Mouse (Mus musculus): ENCODE results near the gene Gm26965. TPM values are rescaled to one million over a fixed set of nuclear protein-coding genes. Genes with fewer than 3 reads are reported as not detected.
A peak's percentile ranks its signal among the peaks of the same experiment; 100 is the strongest.

The Gm26965 gene
- not detected in 2 replicates for polyA plus RNA-seq (2015; fragmentation: Nextera tagmentation; extraction: Ambion mirVana)

DNA sequence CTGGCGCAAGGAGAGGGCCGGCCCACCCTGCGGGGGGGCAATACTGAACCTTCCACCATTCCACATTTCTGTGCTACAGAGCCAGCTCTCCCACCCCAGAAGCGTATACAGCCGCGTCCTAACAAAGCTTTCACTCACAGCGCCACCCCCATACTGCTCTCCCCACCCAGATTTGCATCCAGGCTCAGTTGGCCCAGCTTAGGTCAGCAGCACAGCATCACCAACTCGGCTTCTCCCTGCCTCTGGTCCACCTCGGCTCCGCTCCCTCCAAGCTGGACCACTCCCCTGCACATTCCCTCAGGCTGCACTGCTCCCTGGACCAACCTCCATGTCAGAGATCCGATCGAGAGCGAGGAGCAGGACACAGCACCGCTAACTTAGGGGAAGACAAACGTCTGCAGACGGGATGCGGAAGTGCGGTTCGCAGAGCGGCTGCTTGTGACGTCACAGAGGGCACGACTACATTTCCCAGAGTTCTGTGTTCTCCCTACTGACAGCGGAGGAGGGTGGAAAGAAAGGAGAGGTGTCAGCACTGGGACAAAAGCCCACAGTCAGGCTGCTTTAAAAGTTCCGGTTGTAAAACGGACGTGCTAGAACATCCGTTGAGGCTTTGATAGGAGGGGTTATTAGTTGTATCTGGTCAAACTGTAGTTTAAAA lies at the start of gene Gm26965, which contains the start of gene Zfp87:
TSS of gene Gm26965 (minus strand) at position 399 of the 658 bp plus-strand sequence.
TSS of gene Zfp87 (minus strand) at position 425 of the 658 bp plus-strand sequence.
- Histone ChIP-seq H3K4me1 (replicated peaks) (peaks cover 25% of the 10 kb centered on the region), H3K27ac (peak within 1 kb of the TSS; percentile 72), H3K36me3 (peaks cover 2% of the 10 kb centered on the region), H3K4me2 (peak within 1 kb of the TSS; percentile 89), H3K9ac (peak within 1 kb of the TSS; percentile 76), H3K27me3 (no peaks in the 10 kb centered on the region), H3K4me3 (replicated peaks) (peak within 1 kb of the TSS; percentile 74), H3K9me3 (replicated peaks) (no peaks in the 10 kb centered on the region)
- ATAC-seq (ENCODE audit: low read depth) (peak; percentile 99), DNase-seq (peak; percentile 86)
- under 1% methylated on average over 27 of the region's 27 CpGs for WGBS (ENCODE audit: insufficient replicate concordance)

DNA sequence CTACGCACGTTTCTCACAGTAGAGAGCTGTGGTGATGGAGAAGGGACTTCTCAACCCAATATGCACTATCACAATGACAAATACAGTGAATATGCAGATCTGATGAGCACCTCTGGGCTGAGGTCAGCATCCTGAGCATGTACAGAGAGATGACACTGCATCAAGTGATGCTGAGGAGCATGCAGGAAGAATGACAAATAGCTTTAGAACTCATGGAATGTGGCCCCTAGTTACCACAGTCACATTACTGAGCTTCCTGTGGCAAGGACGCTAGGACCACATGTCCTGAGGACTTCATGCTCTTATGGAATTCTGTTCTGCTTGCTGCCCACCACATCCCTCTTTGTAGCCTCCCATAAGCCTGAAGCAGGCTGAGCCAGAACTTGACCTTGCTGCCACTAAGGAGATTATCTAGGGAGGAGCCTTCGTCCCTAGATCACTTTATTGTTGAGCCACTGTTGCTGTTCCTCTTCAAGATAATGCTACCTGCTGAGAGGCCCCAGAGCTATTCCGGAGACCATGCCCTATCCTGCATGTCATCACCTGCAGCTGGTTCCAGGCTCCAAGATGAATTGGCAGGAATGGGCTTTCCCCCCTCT lies 46.7 kb upstream of the Gm26965 start:
- ATAC-seq (ENCODE audit: low read depth), result no peak
- Histone ChIP-seq H3K4me3 (replicated peaks) (no peak overlapping the region), H3K9ac (no peak overlapping the region), H3K4me2 (no peak overlapping the region), H3K27me3 (no peaks in the 10 kb centered on the region), H3K4me1 (replicated peaks) (no peaks in the 10 kb centered on the region), H3K9me3 (replicated peaks) (no peaks in the 10 kb centered on the region), H3K27ac (no peak overlapping the region), H3K36me3 (no peaks in the 10 kb centered on the region)
- WGBS (ENCODE audit: insufficient replicate concordance), result 56% methylated on average over 5 of the region's 5 CpGs
- no peak for DNase-seq

DNA sequence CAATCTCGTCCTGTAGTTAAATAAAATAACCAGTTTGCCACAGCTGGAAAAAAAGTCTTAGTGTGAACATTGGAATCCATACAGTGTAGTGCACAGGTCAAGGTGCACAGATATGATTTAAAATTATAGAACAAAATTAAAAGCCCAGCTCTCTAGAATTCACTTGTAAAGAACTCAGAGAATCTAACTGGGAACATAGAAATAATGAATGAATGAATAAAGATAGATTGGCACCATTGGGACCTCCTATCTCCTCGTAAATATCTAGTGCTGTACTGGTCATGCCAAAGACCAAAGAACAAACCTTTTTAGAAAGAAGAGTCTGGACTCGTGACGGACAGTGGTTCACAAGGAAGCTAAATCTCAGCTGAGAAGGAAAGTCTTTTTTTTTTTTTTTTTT lies 27.8 kb upstream of the Gm26965 start, which contains the start of gene Zfp748:
TSS of gene Zfp748 (minus strand) at position 101 of the 400 bp plus-strand sequence.
- Histone ChIP-seq H3K27me3 (0 out of 2 replicates have a peak, but pooled peaks cover 3% of the 10 kb centered on the region), H3K4me2 (peak within 1 kb of the TSS; percentile 78), H3K9me3 (replicated peaks) (no peaks in the 10 kb centered on the region), H3K27ac (peak within 1 kb of the TSS; percentile 85), H3K4me3 (replicated peaks) (peak within 1 kb of the TSS; percentile 82), H3K4me1 (replicated peaks) (peaks cover 22% of the 10 kb centered on the region), H3K36me3 (no peaks in the 10 kb centered on the region), H3K9ac (peak within 1 kb of the TSS; percentile 86)
- ATAC-seq (ENCODE audit: low read depth) (no peak), DNase-seq (no peak)
- WGBS (ENCODE audit: insufficient replicate concordance), result 65% methylated on average over 4 of the region's 4 CpGs

DNA sequence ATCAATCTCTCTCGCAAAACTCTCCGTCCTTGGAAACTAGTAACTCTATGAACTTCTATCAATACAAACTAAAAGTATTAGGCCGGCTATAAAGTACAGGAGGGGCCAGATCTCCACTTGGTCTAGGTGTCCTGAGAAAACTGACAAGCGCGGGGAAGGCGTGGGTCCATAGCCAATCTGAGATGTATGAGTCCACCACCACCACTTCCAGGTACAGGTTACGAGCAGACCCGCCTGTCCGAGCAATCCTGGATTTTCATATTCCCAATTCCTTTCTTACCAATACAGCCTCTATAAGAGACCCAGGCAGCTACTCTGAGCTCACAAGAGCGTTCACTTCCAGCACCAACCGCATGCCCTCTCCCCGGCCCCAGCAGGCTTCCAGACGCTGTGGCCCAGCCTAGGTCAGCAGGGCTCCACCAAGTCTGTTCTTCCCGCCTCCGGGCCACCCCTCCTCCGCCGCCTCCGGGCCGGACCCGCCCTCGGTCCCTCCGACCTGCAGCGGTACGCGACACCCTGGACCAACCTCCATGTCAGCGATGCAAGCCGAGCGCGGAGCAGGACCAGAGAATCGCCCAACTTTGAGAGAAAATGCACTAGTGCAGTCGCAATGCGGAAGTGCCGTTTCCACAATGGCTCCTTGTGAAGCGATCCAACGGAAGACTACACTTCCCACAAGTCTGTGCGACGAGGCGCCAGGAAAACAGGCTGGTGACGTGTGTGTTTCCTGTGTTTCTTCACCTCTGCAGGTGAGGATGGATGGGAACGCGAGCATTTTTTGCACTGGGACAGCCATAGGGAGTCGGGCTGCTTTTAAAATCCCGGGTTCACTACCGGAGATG lies 26.8 kb upstream of the Gm26965 start:
- peaks cover 22% of the 10 kb centered on the region for H3K4me1 ChIP-seq (replicated peaks)
- peak overlapping the region; percentile 82 for H3K4me3 ChIP-seq (replicated peaks)
- peak overlapping the region; percentile 78 for H3K4me2 ChIP-seq
- DNase-seq, result peak; percentile 72
- ATAC-seq (ENCODE audit: low read depth), result peak; percentile 97
- no peaks in the 10 kb centered on the region for H3K36me3 ChIP-seq
- peak overlapping the region; percentile 86 for H3K9ac ChIP-seq
- 0 out of 2 replicates have a peak, but pooled peaks cover 3% of the 10 kb centered on the region for H3K27me3 ChIP-seq
- peak overlapping the region; percentile 85 for H3K27ac ChIP-seq
- WGBS (ENCODE audit: insufficient replicate concordance), result under 1% methylated on average over 44 of the region's 44 CpGs
- no peaks in the 10 kb centered on the region for H3K9me3 ChIP-seq (replicated peaks)

DNA sequence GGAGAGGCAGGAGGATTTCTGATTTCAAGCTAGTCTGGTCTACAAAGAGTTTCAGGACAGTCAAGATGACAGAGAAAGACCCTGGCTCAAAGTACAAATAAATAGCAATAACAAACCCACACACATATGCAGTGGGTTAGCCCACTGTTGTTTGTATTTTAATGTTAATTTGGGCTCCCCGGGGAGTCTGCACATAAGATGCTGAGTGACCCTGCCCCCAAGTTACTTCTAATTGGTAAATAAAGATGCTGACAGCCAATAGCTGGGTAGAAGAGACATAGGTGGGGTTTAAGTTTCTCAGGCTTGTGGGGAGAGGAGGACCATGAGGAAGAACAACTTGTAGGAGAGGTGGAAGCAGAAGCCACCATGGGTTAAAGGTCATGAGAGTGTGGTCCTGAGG lies 20.0 kb upstream of the Gm26965 start:
- Histone ChIP-seq H3K36me3 (peaks cover 46% of the 10 kb centered on the region), H3K9ac (no peak overlapping the region), H3K9me3 (replicated peaks) (0 out of 2 replicates have a peak, but pooled peaks cover 4% of the 10 kb centered on the region), H3K4me1 (replicated peaks) (0 out of 2 replicates have a peak, but pooled peaks cover 2% of the 10 kb centered on the region), H3K4me2 (no peak overlapping the region), H3K27ac (no peak overlapping the region), H3K27me3 (no peaks in the 10 kb centered on the region), H3K4me3 (replicated peaks) (no peak overlapping the region)
- DNase-seq (no peak), ATAC-seq (ENCODE audit: low read depth) (no peak)
- WGBS (ENCODE audit: insufficient replicate concordance), result 72% methylated on average over 1 of the region's 1 CpGs

DNA sequence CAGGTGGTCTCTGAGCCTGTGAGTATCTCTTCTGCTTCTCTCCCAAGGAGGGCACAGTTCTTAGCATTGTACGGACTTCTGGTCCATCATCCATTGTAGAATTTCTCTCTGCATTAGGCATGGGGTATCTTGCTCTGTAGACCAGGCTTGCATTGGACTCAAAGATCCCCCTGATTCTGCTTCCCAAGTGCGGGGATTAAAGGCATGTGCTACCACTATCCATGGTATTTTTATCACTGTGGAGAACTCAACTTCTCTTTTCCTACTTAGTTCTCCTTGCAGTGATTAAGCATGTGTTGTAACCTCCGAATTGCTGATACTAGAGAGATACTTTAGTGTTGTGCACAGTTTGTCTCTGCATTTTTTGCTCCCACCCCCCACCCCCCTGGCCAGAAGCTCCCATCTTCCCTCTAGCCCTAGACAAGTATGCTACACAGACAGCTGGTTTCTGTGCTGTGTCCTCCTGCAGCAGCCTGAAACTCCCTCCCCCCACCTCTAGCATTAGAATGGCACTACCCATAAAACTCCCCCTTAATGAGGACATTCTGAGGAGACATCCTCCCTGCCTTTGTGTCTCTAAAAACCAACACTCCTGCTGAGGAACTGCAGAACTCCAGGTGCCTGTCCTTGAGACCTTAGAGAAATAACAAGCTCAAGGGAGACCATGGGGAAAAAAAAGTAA lies 1.2 kb upstream of the Gm26965 start:
- Histone ChIP-seq H3K36me3 (no peaks in the 10 kb centered on the region), H3K4me3 (replicated peaks) (no peak overlapping the region), H3K4me1 (replicated peaks) (peaks cover 25% of the 10 kb centered on the region), H3K9me3 (replicated peaks) (no peaks in the 10 kb centered on the region), H3K27ac (no peak overlapping the region), H3K4me2 (no peak overlapping the region), H3K9ac (no peak overlapping the region), H3K27me3 (no peaks in the 10 kb centered on the region)
- no peak for ATAC-seq (ENCODE audit: low read depth)
- 54% methylated on average over 3 of the region's 3 CpGs for WGBS (ENCODE audit: insufficient replicate concordance)
- DNase-seq, result no peak

DNA sequence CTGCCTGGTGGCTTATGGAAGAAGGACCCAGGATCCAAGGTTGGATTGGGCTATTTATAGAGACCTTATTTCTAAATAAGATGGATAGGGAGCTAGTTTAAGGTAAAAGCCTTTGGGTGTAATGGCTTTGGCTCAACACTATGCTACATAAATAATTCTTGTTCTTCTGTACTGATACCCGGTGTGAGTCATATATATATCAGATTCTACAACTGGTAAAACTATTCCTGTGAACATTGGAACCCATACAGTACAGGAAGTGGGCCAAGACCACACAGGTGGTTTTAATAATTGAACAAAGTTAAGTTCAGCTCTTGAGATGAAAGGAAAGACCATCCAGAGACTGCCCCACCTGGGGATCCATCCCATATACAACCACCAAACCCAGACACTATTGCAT lies 25.0 kb downstream of the Gm26965 start:
- ATAC-seq (ENCODE audit: low read depth), result no peak
- DNase-seq, result no peak
- Histone ChIP-seq H3K4me3 (replicated peaks) (peak overlapping the region; percentile 72; the same call in 1 of the 2 replicates), H3K9ac (no peak overlapping the region), H3K4me2 (no peak overlapping the region; the same call in 1 of the 2 replicates), H3K36me3 (no peaks in the 10 kb centered on the region), H3K4me1 (replicated peaks) (peaks cover 12% of the 10 kb centered on the region), H3K27ac (no peak overlapping the region), H3K27me3 (no peaks in the 10 kb centered on the region), H3K9me3 (replicated peaks) (no peaks in the 10 kb centered on the region)
- 66% methylated on average over 1 of the region's 1 CpGs for WGBS (ENCODE audit: insufficient replicate concordance)

DNA sequence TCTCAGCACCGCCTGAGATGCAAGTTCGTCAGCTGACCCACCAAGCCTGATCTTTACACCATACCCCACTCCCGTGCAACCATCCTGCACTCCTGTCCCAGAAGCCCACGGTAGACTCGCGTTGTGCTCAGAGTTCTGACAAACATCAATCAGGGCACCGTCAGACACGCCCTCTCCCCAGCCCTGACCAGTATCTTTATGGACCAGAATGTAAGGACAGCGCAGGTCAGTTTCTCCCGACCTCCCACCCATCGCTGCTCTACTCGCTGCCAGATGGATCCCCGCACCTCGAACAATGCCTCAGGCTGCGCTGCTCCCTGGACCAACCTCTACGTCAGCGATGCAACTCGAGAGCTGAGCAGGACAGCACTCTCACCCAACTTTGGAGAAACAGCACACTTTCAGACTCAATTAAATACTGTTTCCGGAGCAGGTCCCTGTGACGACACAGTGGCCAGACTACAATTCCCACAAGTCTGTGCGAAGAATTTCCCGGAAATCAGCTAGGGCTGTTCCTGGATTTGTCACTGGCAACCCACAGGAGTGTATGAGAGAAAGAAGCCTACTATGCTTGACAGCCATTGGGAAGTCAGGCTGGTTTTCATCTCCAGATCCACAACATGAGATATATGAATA lies 25.7 kb downstream of the Gm26965 start, which contains the start of gene Zfp58:
TSS of gene Zfp58 (minus strand) at position 472 of the 636 bp plus-strand sequence.
- H3K27ac ChIP-seq, result peak within 1 kb of the TSS; percentile 53; the same call in 1 of the 2 replicates
- under 1% methylated on average over 22 of the region's 22 CpGs for WGBS (ENCODE audit: insufficient replicate concordance)
- peak within 1 kb of the TSS; percentile 78 for H3K4me2 ChIP-seq

DNA sequence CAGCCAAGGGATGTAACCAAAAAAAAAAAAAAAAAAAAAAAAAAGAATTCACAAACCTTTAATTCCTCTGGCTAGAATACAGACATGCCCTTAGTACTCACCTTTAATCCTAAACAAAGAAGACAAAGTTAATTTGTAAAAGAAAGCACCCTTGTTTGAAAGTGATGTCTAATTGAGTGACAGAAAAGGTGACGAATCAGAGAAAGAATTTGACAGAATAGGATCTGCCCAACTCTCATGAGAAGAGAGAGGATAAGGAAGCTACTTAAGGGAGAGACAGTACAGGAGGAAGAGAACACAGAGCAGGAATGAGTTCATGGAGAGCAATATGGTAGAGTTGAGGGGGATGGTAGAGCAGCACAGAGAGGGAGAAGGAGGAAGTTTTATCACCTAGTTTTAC lies 30.3 kb downstream of the Gm26965 start:
- peaks cover 30% of the 10 kb centered on the region for H3K36me3 ChIP-seq
- peaks cover 12% of the 10 kb centered on the region for H3K4me1 ChIP-seq (replicated peaks)
- H3K27ac ChIP-seq, result no peak overlapping the region
- H3K9me3 ChIP-seq (replicated peaks), result 0 out of 2 replicates have a peak, but pooled peaks cover 8% of the 10 kb centered on the region
- H3K9ac ChIP-seq, result no peak overlapping the region
- ATAC-seq (ENCODE audit: low read depth) (no peak), DNase-seq (no peak)
- 65% methylated on average over 1 of the region's 1 CpGs for WGBS (ENCODE audit: insufficient replicate concordance)
- no peaks in the 10 kb centered on the region for H3K27me3 ChIP-seq
- no peak overlapping the region for H3K4me3 ChIP-seq (replicated peaks)
- H3K4me2 ChIP-seq, result no peak overlapping the region

More for the DNA sequence above, 25.7 kb downstream of the Gm26965 start, which contains the start of gene Zfp58:
- DNase-seq (peak; percentile 69), ATAC-seq (ENCODE audit: low read depth) (peak; percentile 93)
- Histone ChIP-seq H3K9me3 (replicated peaks) (no peaks in the 10 kb centered on the region), H3K9ac (peak within 1 kb of the TSS; percentile 76), H3K36me3 (0 out of 2 replicates have a peak, but pooled peaks cover 2% of the 10 kb centered on the region), H3K27me3 (no peaks in the 10 kb centered on the region), H3K4me1 (replicated peaks) (peaks cover 12% of the 10 kb centered on the region), H3K4me3 (replicated peaks) (peak within 1 kb of the TSS; percentile 72)

DNA sequence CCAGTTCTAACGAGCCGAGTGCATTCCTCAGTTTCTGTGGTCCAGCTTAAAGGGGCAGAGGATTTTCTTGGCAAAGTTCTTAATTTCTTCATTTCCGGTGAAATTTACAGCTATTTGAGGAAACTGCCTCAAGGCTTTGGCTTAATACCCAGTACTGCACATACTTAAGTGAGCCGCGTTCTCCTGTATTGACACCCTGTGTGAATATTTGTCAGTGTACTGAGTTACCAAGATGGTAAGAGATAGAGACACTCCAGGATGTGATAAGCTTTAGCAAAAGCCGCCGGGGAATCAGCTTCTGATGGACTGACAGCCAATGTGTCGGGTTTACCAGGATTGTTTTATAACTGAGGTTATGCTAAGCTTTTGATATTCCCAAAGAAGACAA lies 41.5 kb downstream of the Gm26965 start:
- DNase-seq (no peak), ATAC-seq (ENCODE audit: low read depth) (peak; percentile 22; the same call in 1 of the 2 replicates)
- WGBS (ENCODE audit: insufficient replicate concordance), result 27% methylated on average over 8 of the region's 8 CpGs
- peak overlapping the region; percentile 75 for H3K4me3 ChIP-seq (replicated peaks)
- peak overlapping the region; percentile 41; the same call in 1 of the 2 replicates for H3K27ac ChIP-seq
- peaks cover 21% of the 10 kb centered on the region for H3K4me1 ChIP-seq (replicated peaks)
- H3K27me3 ChIP-seq, result no peaks in the 10 kb centered on the region
- H3K36me3 ChIP-seq, result no peaks in the 10 kb centered on the region
- peak overlapping the region; percentile 79 for H3K9ac ChIP-seq
- H3K4me2 ChIP-seq, result peak overlapping the region; percentile 76
- no peaks in the 10 kb centered on the region for H3K9me3 ChIP-seq (replicated peaks)

Data from liver, embryonic 13.5 days (tissue).